Mouse (Mus musculus): Measurements from ENCODE around the gene Dmgdh. TPM values are rescaled to one million over a fixed set of nuclear protein-coding genes. Genes with fewer than 3 reads are reported as not detected.

The Dmgdh gene
- polyA plus RNA-seq (2016; fragmentation: Nextera tagmentation; extraction: Ambion mirVana) = 0.36 and 0.42 TPM in 2 replicates

GRCm38 (mm10) chr13:93674131-93674561 is at the start of gene Dmgdh, which contains the start of gene Bhmt2:
Dmgdh (plus strand) TSS chr13:93674433.
Bhmt2 (minus strand) TSS chr13:93674302.
- Histone ChIP-seq H3K27me3 (peaks cover 14% of the 10 kb centered on the region), H3K4me3 (peak within 1 kb of the TSS; percentile 20), H3K4me1 (0 out of 2 replicates have a peak, but pooled peaks cover 2% of the 10 kb centered on the region), H3K36me3 (no peaks in the 10 kb centered on the region), H3K27ac (no peak within 1 kb of the TSS), H3K4me2 (replicated peaks) (peak within 1 kb of the TSS; percentile 39), H3K9me3 (replicated peaks) (no peaks in the 10 kb centered on the region), H3K9ac (no peak within 1 kb of the TSS)
- 6% methylated on average over 31 of the region's 31 CpGs for whole genome bisulfite sequencing
- ATAC-seq (ENCODE audit: low FRiP score) = no peak

- H3K4me1 ChIP-seq = no peaks in the 10 kb centered on the region
- no peak overlapping the region for H3K4me2 ChIP-seq (replicated peaks)
- no peaks in the 10 kb centered on the region for H3K9me3 ChIP-seq (replicated peaks)
- no peak for ATAC-seq (ENCODE audit: low FRiP score)
- H3K36me3 ChIP-seq = no peaks in the 10 kb centered on the region
- no peak overlapping the region for H3K4me3 ChIP-seq
- H3K27me3 ChIP-seq = no peaks in the 10 kb centered on the region
- no peak overlapping the region for H3K27ac ChIP-seq
- H3K9ac ChIP-seq = no peak overlapping the region
- 21% methylated on average over 6 of the region's 6 CpGs for WGBS
These were observed 45.4 kb upstream of the Dmgdh start for GRCm38 (mm10) chr13:93628861-93629260.

GRCm38 (mm10) chr13:93630941-93631705 is 43.1 kb upstream of the Dmgdh start:
- H3K9ac ChIP-seq = no peak overlapping the region
- ATAC-seq (ENCODE audit: low FRiP score) = no peak
- no peaks in the 10 kb centered on the region for H3K4me1 ChIP-seq
- H3K27me3 ChIP-seq = no peaks in the 10 kb centered on the region
- H3K4me3 ChIP-seq = no peak overlapping the region
- 81% methylated on average over 10 of the region's 10 CpGs for WGBS
- no peaks in the 10 kb centered on the region for H3K36me3 ChIP-seq
- no peaks in the 10 kb centered on the region for H3K9me3 ChIP-seq (replicated peaks)
- no peak overlapping the region for H3K4me2 ChIP-seq (replicated peaks)
- no peak overlapping the region for H3K27ac ChIP-seq

GRCm38 (mm10) chr13:93632927-93633326 is 41.3 kb upstream of the Dmgdh start:
- 83% methylated on average over 5 of the region's 5 CpGs for WGBS

GRCm38 (mm10) chr13:93636561-93636960 is 37.7 kb upstream of the Dmgdh start:
- 83% methylated on average over 1 of the region's 1 CpGs for WGBS
- no peak overlapping the region for H3K9ac ChIP-seq
- H3K36me3 ChIP-seq = no peaks in the 10 kb centered on the region
- H3K9me3 ChIP-seq (replicated peaks) = no peaks in the 10 kb centered on the region
- H3K4me1 ChIP-seq = no peaks in the 10 kb centered on the region
- no peaks in the 10 kb centered on the region for H3K27me3 ChIP-seq
- no peak for ATAC-seq (ENCODE audit: low FRiP score)
- H3K4me3 ChIP-seq = no peak overlapping the region
- no peak overlapping the region for H3K27ac ChIP-seq
- no peak overlapping the region for H3K4me2 ChIP-seq (replicated peaks)

More at GRCm38 (mm10) chr13:93632927-93633326, 41.3 kb upstream of the Dmgdh start:
- Histone ChIP-seq H3K4me1 (no peaks in the 10 kb centered on the region), H3K9ac (no peak overlapping the region), H3K4me2 (replicated peaks) (no peak overlapping the region), H3K9me3 (replicated peaks) (no peaks in the 10 kb centered on the region), H3K27ac (no peak overlapping the region), H3K4me3 (no peak overlapping the region), H3K36me3 (no peaks in the 10 kb centered on the region), H3K27me3 (no peaks in the 10 kb centered on the region)
- ATAC-seq (ENCODE audit: low FRiP score) = no peak

GRCm38 (mm10) chr13:93637282-93638245 is 36.7 kb upstream of the Dmgdh start, which contains the start of gene Bhmt:
Bhmt (minus strand) TSS chr13:93637961.
- 75% methylated on average over 19 of the region's 19 CpGs for WGBS
- H3K27ac ChIP-seq = no peak within 1 kb of the TSS
- no peak for ATAC-seq (ENCODE audit: low FRiP score)

GRCm38 (mm10) chr13:93639636-93640035 is 34.6 kb upstream of the Dmgdh start:
- no peak overlapping the region for H3K27ac ChIP-seq
- no peak overlapping the region for H3K4me2 ChIP-seq (replicated peaks)
- no peaks in the 10 kb centered on the region for H3K4me1 ChIP-seq
- H3K27me3 ChIP-seq = no peaks in the 10 kb centered on the region
- no peaks in the 10 kb centered on the region for H3K9me3 ChIP-seq (replicated peaks)
- 68% methylated on average over 4 of the region's 4 CpGs for WGBS
- no peak for ATAC-seq (ENCODE audit: low FRiP score)
- no peak overlapping the region for H3K9ac ChIP-seq
- no peak overlapping the region for H3K4me3 ChIP-seq
- no peaks in the 10 kb centered on the region for H3K36me3 ChIP-seq

More at GRCm38 (mm10) chr13:93637282-93638245, 36.7 kb upstream of the Dmgdh start, which contains the start of gene Bhmt:
- H3K4me1 ChIP-seq = no peaks in the 10 kb centered on the region
- H3K4me2 ChIP-seq (replicated peaks) = no peak within 1 kb of the TSS
- H3K9ac ChIP-seq = no peak within 1 kb of the TSS
- no peaks in the 10 kb centered on the region for H3K9me3 ChIP-seq (replicated peaks)
- H3K36me3 ChIP-seq = no peaks in the 10 kb centered on the region
- no peaks in the 10 kb centered on the region for H3K27me3 ChIP-seq
- H3K4me3 ChIP-seq = no peak within 1 kb of the TSS

- no peak for ATAC-seq (ENCODE audit: low FRiP score)
- no peak overlapping the region for H3K4me3 ChIP-seq
- WGBS = 83% methylated on average over 7 of the region's 7 CpGs
These were observed 25.7 kb upstream of the Dmgdh start for GRCm38 (mm10) chr13:93648387-93649130.

GRCm38 (mm10) chr13:93653382-93653781 is 20.9 kb upstream of the Dmgdh start:
- 91% methylated on average over 6 of the region's 6 CpGs for WGBS
- H3K9me3 ChIP-seq (replicated peaks) = no peaks in the 10 kb centered on the region
- no peak overlapping the region for H3K4me3 ChIP-seq
- no peaks in the 10 kb centered on the region for H3K36me3 ChIP-seq
- H3K27ac ChIP-seq = no peak overlapping the region
- H3K4me1 ChIP-seq = peaks cover 3% of the 10 kb centered on the region
- H3K4me2 ChIP-seq (replicated peaks) = no peak overlapping the region
- no peak for ATAC-seq (ENCODE audit: low FRiP score)
- H3K9ac ChIP-seq = no peak overlapping the region
- H3K27me3 ChIP-seq = no peaks in the 10 kb centered on the region

More at GRCm38 (mm10) chr13:93648387-93649130, 25.7 kb upstream of the Dmgdh start:
- no peak overlapping the region for H3K4me2 ChIP-seq (replicated peaks)
- H3K36me3 ChIP-seq = no peaks in the 10 kb centered on the region
- H3K9me3 ChIP-seq (replicated peaks) = no peaks in the 10 kb centered on the region
- H3K4me1 ChIP-seq = no peaks in the 10 kb centered on the region
- no peaks in the 10 kb centered on the region for H3K27me3 ChIP-seq
- no peak overlapping the region for H3K9ac ChIP-seq
- no peak overlapping the region for H3K27ac ChIP-seq

- Histone ChIP-seq H3K4me1 (peaks cover 3% of the 10 kb centered on the region), H3K4me3 (no peak overlapping the region), H3K9me3 (replicated peaks) (no peaks in the 10 kb centered on the region), H3K27ac (no peak overlapping the region), H3K4me2 (replicated peaks) (no peak overlapping the region), H3K27me3 (no peaks in the 10 kb centered on the region), H3K9ac (no peak overlapping the region), H3K36me3 (no peaks in the 10 kb centered on the region)
- 76% methylated on average over 4 of the region's 5 CpGs for WGBS
- ATAC-seq (ENCODE audit: low FRiP score) = no peak
These were observed 16.3 kb upstream of the Dmgdh start for GRCm38 (mm10) chr13:93657941-93658340.

GRCm38 (mm10) chr13:93667586-93667985 is 6.6 kb upstream of the Dmgdh start:
- Histone ChIP-seq H3K36me3 (no peaks in the 10 kb centered on the region), H3K4me3 (no peak overlapping the region), H3K9me3 (replicated peaks) (no peaks in the 10 kb centered on the region), H3K9ac (no peak overlapping the region), H3K27me3 (no peaks in the 10 kb centered on the region), H3K4me1 (no peaks in the 10 kb centered on the region), H3K4me2 (replicated peaks) (no peak overlapping the region), H3K27ac (no peak overlapping the region)
- no peak for ATAC-seq (ENCODE audit: low FRiP score)
- 91% methylated on average over 4 of the region's 4 CpGs for WGBS

All from hindbrain, embryonic 12.5 days (tissue).